Mouse (Mus musculus) left cerebral cortex, adult 18-20 months (tissue): ENCODE results near the gene Secisbp2. TPM values are rescaled to one million over a fixed set of nuclear protein-coding genes. Genes with fewer than 3 reads are reported as not detected.
"Not testable (repeated sequence)": the region's sequence is repeated elsewhere in the genome, so short reads cannot be mapped to it uniquely, and the experiment has no call there.

Experiments used
- DNase-seq, 2 experiments: peaks; one replicate each; pipeline ENCODE4 v3.0.0; 2021 to 2022; ENCODE audit warnings: low spot score in 2 of 2, mixed read lengths in 1 of 2
- total RNA-seq, 2 experiments: library from RNA; stranded (reverse); gene quantifications; 2 replicates each; pipeline ENCODE4 v1.2.3; 2021

Secisbp2 gene
- total RNA-seq, 2 experiments from 2014 or later, result 19.0 to 19.4 TPM

DNA sequence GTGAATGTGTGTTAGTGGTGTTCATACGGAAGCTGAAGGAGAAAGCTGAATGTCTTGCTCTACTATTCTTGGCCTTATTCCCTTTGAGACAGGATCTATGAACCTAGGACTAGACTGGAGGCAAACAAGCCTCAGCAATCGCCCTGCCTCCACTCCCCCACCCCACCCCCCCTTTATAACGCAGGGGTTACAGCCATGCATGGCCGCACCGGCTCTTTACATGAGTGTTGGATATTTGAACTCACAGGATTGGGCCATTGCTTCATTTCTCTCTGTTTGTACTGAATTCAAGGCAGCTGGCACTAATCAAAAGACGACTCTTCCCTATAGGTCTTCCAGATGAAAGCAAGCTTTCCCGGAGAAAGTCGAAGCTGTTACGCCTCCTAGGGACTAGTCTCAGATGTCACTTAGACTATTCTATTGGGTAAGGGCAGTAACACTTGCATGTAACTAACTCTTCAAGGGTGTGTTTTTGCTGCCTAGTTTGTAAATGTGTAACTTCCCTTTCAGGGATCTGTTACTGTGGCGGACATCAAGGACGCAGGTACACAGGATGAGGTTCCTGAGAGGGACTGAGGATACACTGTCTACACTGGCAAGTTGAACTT lies 9.2 kb upstream of the Secisbp2 start:
- DNase-seq, result no peak

DNA sequence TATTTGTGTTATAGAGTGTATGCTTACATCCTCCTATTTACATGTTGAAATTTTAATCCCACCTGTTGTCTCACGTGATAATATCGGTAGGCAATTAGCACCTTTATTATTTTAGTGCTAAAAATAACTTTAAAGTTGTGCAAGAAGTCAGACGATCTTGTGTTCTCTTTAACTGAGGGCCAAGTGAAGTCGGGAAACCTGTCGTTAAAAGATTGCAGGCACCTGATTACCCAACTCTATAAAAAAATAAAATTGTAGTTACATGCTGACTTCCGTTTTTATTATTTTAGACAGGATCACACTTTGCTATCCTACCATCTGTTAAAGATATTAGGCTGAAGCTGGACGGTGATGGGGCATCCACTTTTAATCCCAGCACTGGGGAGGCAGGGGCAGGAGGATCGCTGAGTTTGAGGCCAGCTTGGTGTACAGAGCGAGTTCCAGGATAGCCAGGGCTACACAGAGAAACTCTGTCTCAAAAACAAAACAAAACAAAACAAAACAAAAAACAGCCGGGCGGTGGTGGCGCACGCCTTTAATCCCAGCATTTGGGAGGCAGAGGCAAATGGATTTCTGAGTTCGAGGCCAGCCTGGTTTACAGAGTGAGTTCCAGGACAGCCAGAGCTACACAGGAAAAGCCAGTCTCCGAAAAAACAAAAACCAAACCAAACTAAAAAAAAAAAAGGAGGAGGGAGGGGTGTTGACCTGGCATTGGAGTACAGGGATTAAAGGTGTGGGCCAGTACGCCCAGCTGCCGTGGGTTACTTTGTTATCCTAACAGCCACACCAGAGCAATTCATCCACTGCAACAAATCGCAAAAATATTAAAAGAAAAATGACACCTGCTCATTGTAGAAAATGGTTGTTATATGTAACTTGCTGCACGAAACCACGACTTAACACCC lies 7.3 kb upstream of the Secisbp2 start:
- DNase-seq, result no peak

DNA sequence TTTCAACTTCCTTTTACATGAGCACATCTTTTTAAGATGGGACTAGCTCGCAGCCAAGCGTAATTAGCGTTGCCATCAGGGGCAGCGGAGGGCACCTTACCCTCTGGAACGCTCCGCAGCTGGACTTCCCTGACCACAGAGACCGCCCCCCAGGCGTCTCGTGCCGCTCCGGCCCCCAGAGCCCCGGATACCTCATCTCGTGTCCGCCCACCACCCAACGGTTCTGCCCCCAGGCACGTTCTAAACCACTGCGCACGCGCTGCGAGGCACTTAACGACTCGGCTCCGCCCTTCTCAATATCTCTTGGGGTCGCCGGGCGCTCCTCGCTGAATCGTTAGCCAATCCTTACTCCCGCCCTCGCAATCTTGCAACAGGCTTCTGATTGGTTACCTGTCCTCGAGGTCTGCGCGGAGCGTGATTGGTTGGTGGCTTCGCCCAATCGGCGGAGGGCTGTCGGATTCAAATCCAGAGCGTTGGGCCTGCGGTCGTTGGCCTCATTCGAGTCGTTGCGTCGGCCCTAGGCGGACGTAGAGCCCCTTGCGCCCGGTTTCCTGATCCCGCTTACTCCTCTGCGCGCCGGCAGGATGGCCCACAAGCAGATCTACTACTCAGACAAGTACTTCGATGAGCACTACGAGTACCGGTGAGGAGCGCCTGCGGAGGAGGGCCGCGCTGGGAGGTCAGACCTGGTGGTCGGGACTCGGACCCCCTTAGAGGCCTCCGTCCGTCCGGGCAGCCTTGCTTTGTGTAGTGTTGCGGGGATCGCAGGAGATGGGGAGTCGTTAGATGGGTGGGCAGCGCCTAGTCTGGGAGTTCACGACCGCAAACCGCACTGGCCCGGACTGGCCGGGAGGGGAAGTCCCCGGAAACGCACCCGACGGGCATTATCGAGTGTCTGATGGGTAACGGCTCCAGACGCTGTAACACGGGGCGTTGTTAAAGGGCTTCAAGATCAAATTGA lies 6.4 kb upstream of the Secisbp2 start, which contains the start of gene Cks2:
TSS of gene Cks2 (plus strand) at position 404 of the 961 bp plus-strand sequence.
- DNase-seq, result peak; percentile 96 to 97

DNA sequence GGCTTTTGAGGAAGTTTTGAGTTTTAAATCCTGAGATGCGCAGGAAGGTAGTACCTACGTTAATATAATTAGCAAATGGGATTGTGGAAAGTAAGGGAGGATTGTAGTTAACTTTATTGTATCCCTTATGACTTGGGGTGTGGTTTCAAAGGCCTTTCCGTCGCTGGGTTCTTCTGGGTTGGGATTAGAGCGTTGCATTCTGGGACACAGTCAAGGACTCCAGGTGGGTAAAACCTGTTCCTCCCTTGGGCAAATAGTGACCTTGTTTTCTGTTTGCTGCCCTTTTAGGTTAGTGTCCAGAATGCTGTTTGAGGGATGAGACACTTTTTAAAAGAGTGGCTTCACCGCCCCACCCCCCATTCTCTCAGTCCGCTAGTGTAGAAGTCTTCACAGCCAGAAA lies 5.6 kb upstream of the Secisbp2 start:
- DNase-seq, result no peak

DNA sequence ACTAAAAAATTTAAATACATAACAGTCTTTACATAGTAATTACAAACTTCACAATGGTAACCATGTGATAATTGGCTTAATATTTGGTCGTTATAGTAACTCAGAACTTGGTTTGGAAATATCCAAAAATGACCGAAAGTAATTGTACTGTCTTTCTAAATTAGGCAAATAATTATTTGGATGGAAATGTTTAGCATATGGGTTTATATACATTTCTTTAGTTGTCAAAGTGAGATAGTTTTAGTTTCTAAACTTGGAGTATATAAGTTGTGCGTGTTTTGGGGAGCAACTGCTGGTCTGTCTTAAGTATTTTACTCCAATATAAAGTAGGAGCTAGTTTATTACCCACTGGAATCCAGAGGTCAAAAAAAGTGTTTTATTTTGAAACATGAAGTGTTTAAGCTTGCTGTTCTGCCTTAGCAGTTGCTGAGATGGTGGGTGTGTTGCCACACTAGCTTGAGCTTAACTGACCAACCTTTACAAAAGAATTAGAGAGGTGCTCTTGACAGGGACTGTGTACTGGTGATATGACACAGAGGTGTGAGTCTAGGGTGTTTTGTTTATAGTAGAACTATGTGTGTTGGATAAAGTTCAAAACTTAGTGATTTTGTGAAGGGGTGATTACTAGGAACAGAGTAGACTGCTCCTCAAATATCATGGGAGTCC lies 5.0 kb upstream of the Secisbp2 start:
- DNase-seq, result no peak

DNA sequence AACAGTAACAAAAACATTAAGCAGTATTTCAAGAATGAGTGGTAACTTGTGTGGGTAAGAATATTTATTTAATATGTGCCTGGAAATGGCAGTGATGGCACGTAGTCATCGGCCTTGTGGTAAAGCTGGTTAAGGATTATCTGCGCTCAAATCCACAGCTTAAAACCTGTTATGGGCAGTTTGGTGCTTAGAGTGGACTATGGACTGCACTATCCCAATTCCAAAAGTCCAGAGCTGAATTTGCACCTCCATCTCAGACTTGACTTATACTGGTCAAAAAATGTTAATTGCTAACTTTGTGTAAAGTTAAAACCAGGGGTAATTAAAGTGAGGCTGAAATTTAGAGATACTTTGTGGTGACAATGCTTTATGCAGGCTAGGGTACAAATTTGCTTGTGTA lies 3.7 kb upstream of the Secisbp2 start:
- no peak for DNase-seq

DNA sequence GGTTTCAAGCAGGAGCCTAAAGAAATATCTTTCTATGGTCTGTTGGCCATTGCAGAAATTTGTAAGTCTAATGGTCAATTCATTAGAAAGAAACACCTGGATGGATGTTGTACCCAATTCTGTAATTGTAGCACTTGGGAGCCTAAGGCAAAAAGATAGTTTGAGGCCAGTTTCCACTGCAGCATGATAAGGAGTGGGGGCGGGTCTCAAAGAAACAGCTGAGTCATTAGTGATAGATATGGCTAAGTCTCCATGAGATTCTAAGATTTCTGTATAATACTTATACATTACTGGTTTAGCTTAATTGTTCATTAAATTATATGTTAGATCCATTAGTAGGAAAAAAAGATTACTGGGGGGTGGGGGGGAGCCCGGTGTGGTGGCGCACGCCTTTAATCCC lies 3.3 kb upstream of the Secisbp2 start:
- no peak for DNase-seq

DNA sequence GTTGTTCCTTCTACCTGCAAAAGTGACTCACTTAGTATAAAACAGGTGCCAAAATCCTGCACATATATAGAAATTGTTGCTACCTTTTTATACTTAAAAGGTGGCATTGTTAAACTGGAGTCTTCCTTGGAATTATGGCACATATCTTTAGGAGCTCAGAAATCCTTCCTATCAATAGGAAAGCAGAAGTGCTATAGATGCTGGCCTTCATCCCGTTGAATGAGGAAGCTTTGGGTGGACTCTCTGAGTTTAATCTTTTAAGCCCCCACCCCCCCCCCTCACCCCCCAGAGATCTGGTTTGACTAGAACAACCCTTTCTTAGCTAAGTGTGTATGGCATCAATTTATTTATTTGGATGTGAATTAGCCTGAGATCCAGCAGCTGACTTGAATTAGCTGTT lies 1.8 kb upstream of the Secisbp2 start:
- DNase-seq, result no peak

DNA sequence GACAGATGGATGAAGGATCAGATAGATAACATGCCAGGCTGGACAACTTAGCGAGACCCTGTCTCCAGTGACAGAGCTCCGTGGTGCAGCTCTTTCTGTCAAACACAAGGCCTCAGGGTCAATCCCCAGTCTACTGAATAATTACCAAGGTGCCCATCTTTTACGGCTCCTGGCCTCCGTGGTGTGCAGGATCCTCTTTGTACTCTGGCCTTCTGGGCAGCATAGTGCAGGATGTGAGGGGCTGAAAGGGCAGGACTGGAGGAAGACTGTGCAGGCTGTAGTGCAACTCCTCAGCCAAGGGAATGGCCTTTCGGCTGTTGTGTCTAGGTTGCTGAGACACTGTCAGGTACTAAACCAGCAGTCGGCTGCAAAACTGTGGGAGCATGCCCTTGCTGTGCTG lies 1.7 kb downstream of the Secisbp2 start:
- no peak for DNase-seq

DNA sequence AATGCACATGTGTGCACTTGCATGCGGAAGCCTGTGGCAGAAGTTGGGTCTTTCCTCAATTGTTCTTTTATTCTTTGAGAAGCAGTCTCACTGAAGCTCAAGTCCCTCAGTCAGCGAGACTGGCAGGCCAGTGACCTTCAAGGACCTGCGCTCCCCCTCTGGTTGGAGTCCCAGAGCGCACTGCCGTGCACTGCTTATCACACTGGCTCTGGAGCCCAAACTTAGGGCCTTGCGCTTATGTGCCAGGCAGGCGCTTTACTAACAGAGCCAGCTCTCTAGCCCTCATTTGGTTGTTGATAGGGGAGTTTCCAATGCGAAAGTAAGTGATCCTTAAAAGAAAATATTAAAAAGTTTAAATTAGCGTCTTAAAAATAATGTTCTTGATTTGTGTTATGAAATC lies 2.5 kb downstream of the Secisbp2 start:
- DNase-seq, result no peak

DNA sequence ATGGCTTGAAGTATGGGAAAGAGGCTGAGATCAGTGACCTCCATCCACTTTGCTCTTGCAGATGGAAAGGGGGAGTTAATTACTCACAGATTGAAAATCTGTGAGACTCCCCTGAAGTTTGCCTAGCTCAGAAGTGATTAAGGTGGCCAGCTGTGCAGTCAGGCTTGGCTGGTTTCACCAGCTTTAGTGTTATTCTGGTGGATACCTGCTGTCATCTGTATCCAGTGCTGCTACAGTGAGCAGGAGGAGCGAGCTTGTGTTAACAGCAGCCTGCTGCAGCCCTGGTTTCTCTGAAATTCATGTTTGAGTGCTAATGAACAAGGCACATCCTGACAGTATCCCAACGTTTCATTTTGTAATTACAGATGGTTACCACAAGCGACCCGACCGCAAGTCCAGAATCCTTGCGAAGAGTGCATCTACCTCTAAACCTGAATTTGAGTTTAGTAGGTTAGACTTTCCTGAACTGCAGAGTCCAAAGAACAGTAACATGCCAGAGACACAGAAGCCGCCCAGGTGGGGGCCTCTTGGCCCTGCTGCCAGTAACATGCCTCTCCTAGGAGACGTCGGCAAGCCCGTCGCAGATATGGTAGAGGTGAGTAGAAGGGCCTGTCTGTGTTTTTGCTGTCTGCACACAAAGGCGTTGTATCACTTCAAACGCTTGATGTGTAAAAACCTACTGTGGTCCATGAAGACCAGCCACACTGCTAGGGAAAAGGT lies 5.2 kb downstream of the Secisbp2 start:
- DNase-seq, result no peak

DNA sequence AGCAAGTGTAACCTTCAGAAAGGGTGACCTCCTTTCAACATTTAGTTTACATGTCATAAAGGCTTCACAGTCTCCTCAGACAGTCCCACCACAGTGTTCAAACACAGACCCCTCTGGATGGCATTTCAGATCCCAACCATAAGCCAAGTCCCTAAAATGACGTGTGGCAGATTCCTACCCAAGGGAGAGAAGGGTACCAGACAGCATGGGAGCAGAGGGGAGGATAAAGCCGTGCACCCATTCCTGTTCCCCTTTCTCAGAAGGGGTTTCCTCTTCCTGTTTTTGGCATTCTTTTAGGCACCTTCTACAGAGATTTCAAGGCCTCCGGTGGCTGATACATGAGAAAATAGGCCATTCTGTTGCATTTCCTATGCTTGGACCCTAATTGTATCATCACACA lies 6.6 kb downstream of the Secisbp2 start:
- no peak for DNase-seq

DNA sequence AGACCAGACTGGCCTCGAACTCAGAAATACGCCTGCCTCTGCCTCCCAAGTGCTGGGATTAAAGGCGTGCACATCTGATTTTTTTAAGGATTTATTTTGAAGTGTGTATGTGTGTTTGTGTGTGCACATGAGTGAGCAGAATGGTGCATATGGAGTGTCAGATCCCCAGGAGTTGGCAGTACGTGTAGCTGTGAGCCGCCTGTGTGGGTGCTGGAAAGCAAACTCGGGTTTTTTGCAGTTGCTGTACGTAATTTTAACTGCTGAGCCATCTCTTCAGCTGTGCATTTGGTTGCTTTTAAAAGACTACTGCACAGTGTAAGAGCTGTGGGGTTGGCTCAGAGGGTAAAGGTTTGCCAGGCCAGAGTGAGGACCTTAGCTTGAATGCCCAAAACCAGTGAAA lies 8.1 kb downstream of the Secisbp2 start:
- DNase-seq, result no peak

DNA sequence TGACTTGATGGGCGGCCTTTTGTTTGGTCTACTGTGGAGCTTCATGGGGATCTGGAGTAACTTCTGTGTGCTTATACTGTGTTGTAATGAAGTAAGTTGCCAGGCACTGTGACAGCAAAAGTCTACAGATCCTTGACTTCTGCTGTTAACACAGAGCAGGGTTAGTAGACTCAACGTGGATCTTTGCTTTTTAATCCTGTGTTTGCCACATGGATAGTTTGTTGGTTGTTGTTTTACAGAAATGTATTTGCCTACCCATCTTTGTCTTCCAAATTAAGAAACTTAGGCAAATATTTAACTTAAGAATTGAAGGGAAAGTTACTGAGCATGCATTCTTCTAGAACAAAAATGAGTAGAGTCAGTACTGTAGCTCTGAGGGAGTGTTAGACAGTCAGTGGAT lies 12.1 kb downstream of the Secisbp2 start:
- DNase-seq, result no peak

DNA sequence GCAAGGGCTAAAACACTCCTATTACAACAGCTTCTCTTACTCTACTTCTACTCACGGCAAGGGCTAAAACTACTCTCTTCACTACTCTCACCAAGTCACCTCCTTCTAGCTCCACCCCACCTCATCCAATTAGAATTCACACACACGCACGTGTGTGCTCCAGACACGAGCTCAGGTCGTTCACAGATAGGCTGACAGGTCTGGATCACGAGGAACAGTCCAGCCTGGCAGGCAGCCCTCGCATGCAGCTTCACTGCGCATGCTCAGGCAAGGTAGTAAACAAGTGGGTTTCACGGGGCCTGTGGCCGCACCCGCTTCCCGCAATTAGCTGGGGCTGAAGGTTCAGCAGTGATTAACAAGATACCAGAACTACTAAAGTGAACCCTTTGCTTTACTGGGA lies 16.7 kb downstream of the Secisbp2 start:
- not testable (repeated sequence) for DNase-seq

DNA sequence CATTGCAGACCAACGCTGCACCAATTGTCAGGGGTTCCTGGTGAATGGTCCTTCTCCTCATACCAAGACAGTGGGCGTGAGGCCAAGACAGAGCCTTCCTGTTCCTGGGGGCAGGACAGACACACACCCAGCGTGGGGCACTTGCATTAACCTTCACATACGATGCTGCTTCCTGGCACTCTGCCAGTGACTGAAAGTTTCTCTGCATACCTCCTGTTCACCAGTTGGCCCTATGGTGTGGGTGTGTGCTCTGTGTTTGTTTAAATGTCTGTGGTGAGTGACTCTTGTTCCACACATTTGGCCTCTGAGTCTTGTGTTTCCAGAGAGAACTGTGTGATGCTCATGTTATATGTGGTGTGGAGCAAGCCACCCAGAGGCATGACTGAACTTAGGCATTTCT lies 25.1 kb downstream of the Secisbp2 start:
- no peak for DNase-seq

DNA sequence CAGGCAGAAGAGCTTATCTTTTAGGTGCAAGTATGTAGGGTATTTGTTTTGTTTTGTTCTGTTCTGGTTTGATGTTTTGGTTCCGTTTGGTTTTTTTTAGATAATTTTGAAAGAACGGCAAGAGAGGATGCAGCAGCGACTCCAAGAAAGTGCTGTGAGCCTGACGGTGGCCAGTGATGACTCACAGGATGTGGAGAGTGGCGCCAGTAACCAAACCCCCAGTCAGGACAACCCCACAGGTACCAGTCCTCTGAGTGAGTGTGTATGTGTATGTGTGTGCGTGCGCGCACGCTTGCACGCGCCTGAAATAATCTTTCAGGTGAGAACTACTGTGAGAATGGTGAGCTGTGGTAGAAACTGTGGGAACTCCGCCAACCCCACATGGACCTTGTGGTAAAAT lies 25.5 kb downstream of the Secisbp2 start:
- no peak for DNase-seq

DNA sequence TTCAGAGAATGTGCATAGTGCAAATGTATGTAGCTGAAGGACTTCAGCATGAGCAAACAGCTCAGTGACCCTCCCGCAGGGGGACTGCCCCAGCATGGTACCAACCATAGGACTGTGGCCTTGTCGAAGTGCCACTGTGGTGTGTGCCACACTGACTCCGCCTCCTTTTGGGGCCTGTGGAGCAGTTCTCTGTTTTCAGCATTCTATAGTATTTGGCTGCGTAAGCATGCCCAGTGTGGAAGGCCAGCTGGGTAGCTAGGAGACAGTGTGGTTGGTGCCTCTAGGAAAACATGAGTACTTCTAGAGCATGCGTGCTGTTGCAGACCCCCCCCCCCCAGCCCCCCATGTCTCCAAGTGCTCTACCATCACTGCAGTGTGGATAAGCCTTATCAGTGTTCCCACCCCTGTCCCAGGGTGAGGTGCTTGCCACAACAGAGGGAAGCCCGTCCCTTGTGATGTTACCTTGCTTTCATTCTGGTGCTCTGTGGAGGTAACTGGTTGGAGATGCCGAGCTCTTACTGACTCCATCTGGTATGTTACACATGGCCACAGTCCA lies 26.2 kb downstream of the Secisbp2 start:
- no peak for DNase-seq

DNA sequence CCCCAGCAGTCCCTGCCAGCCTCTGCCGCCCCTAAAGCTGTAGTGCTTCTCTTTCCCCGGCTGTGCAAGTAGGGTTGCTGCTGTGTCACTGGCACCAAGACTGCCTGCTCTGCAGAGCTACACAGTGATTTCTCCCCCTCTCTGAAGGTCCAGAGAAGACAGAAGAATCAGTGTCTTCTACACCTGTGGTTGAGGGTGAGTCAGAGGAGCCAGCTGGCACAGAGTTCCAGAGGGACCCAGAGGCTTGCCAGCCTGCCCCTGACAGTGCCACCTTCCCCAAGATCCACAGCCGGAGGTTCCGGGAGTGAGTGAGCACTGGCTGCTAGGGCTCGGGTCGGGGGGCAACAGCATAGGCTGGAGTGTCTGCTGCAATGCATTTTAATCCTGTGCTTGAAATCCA lies 27.2 kb downstream of the Secisbp2 start:
- DNase-seq, result no peak

DNA sequence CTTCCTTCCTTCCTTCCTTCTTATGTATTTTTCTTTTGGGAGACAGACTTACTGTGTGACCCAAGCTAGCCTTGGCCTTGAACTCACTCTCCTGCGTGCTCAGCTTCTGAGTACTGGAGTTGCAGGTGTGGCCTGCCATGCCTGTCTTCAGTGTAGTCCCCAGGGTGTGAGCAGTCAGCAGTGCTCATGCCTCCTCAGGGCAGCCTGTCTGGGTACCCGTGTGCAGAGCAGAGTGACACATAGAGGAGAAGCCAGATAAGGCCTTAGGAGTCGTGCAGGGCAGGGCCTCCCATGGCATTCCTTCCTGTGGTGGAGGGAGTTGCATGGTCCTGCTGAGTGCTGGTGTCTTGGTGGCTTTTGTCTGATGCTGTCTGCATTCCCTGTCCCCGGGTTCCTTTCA lies 27.8 kb downstream of the Secisbp2 start:
- no peak for DNase-seq
